Mouse (Mus musculus) heart, embryonic 16.5 days (tissue): ENCODE data around the gene Kcnab3. TPM values are rescaled to one million over a fixed set of nuclear protein-coding genes. Genes with fewer than 3 reads are reported as not detected.

Experiments
- ATAC-seq: fragments of 200-750 bp; cut with Nextera tagmentation; replicated peaks from 2 replicates; pipeline ENCODE4 v1.8.0; 2017; ENCODE audit warnings: moderate number of reproducible peaks; ENCODE audit not compliant: insufficient read depth, low FRiP score; ENCODE audit errors: extremely low read depth
- H3K27ac ChIP-seq: fragments of 300-500 bp; sonication (generic); 2 replicates; pipeline ENCODE4 v1.5.1; 2014; ENCODE audit warnings: mild to moderate bottlenecking, low read length, control low read depth, moderate library complexity
- H3K27me3 ChIP-seq: fragments of 300-500 bp; sonication (generic); 2 replicates; pipeline ENCODE4 v1.6.1; 2014; ENCODE audit warnings: low read length, mixed read lengths; ENCODE audit not compliant: control insufficient read depth, insufficient read depth
- H3K36me3 ChIP-seq: fragments of 300-500 bp; sonication (generic); 2 replicates; pipeline ENCODE4 v1.6.1; 2014; ENCODE audit not compliant: control insufficient read depth, insufficient read depth
- H3K4me1 ChIP-seq: fragments of 300-500 bp; sonication (generic); 2 replicates; pipeline ENCODE4 v1.6.1; 2014; ENCODE audit warnings: low read length, mixed read lengths; ENCODE audit not compliant: control insufficient read depth, insufficient read depth
- H3K4me2 ChIP-seq: fragments of 300-500 bp; sonication (generic); 2 replicates; pipeline ENCODE4 v1.6.1; 2014; ENCODE audit warnings: low read depth, mild to moderate bottlenecking, control low read depth, low read length
- H3K4me3 ChIP-seq: fragments of 300-500 bp; sonication (generic); 2 replicates; pipeline ENCODE4 v1.5.1; 2014; ENCODE audit warnings: mild to moderate bottlenecking, control low read depth, low read length
- H3K9ac ChIP-seq: fragments of 300-500 bp; sonication (generic); 2 replicates; pipeline ENCODE4 v1.6.1; 2014; ENCODE audit warnings: low read length, control low read depth
- H3K9me3 ChIP-seq: fragments of 300-500 bp; sonication (generic); replicated peaks from 2 replicates; pipeline ENCODE4 v1.6.1; 2016; ENCODE audit warnings: low read length; ENCODE audit not compliant: control insufficient read depth
- WGBS: fragments of 180-500 bp; shearing (Covaris S2); extraction: QIAGEN DNeasy Blood & Tissue Kit; methylation state at CpG from one replicate; pipeline ENCODE4 v1.1.7; 2014; 5-methylcytosine and 5-hydroxymethylcytosine counted together
- polyA plus RNA-seq: library from polyadenylated mRNA; unstranded; fragments of >200 nt; fragmentation: Nextera tagmentation; extraction: Ambion mirVana; gene quantifications from 2 replicates; pipeline ENCODE4 v1.2.1, GENCODE M21; 2015

Gene Kcnab3
- polyA plus RNA-seq, 1 experiment from 2014 or later, result 0.79 TPM

DNA sequence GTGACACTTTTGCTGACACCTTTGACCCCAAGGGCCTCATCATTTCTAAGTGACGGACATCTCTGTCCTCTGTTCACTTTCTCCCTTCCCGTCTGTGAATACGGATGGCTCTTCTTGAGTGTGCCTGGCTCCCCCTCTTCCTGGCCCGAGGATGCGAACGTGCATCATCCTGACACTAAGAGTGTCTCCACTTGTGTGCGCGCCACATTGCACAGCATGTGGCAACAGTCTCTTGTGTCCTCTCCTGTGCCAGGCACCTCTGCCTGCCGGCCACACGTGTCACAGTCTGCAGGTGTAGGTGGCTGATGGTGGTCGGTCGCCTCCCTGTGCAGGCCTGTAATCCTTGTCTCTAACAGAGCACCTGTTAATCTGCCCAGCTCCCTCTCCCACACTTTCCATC lies 45.5 kb downstream of the Kcnab3 start:
- no peaks in the 10 kb centered on the region for H3K36me3 ChIP-seq
- no peak overlapping the region for H3K27ac ChIP-seq
- no peak overlapping the region for H3K4me3 ChIP-seq
- ATAC-seq, result no peak
- H3K9ac ChIP-seq, result no peak overlapping the region
- no peaks in the 10 kb centered on the region for H3K27me3 ChIP-seq
- H3K4me2 ChIP-seq, result no peak overlapping the region
- peaks cover 28% of the 10 kb centered on the region for H3K4me1 ChIP-seq
- WGBS, result 51% methylated on average over 12 of the region's 12 CpGs
- H3K9me3 ChIP-seq, result no peaks in the 10 kb centered on the region

DNA sequence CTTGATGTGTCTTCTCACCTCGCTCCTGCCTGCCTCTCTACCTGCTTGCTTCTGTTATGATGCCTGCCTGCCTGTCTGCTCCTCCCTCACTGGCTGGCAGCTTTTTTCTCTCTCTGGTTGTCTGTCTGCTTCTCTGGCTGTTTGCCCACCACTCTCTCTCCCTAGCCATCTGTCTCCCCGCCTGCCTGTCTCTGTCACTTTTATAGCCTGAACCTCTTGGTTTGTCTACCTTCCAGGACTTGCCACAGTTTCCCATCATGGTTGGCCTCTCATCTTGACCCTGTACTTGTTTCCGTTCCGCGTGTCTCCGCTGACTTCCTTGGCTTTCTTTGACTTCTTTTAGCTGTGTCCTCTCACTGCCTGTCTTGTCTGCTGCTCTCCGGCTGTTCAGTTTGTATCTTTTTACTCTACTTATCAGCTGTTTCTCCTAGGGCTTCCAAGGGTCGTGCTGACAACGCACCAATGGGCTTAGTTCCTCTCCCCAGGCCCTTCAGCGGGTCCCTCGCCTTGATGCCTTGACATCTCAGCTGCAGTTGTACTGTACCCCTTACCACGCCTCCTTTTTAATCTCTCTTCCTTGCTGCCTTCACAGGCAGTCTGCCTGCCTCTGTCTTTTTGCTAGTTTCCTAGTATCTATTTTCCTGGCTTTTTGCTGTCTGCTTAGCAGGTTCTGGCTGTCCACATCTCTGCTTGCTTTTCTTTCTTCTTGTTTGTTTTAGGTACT lies 46.2 kb downstream of the Kcnab3 start:
- peaks cover 24% of the 10 kb centered on the region for H3K4me1 ChIP-seq
- no peaks in the 10 kb centered on the region for H3K9me3 ChIP-seq
- 0 out of 2 replicates have a peak overlapping the region, but pooled peaks have one; percentile 8 for H3K4me2 ChIP-seq
- H3K36me3 ChIP-seq, result no peaks in the 10 kb centered on the region
- ATAC-seq, result no peak
- WGBS, result 24% methylated on average over 12 of the region's 12 CpGs
- no peaks in the 10 kb centered on the region for H3K27me3 ChIP-seq
- peak overlapping the region; percentile 24 for H3K27ac ChIP-seq
- no peak overlapping the region for H3K4me3 ChIP-seq
- H3K9ac ChIP-seq, result no peak overlapping the region; the same call in 1 of the 2 replicates

DNA sequence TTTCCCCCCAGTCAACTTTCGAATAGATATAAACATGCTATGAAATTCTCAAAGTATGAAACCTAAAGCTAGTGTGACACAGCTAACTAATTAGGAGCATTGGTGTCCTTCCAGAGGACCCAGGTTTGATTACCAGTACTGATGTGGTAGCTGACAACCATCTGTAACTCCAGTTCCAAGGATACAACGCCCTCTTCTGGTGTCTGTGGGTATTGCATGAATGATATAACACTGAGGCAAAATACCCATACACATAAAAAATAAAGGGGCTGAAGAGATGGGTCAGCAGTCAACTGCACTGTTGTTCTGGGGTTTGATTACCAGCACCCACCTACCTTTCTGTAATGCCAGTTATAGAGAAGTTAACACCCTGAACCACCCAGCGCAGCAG lies 46.7 kb downstream of the Kcnab3 start:
- Histone ChIP-seq H3K27ac (peak overlapping the region; percentile 24), H3K9me3 (no peaks in the 10 kb centered on the region), H3K4me2 (no peak overlapping the region), H3K4me3 (no peak overlapping the region), H3K36me3 (no peaks in the 10 kb centered on the region), H3K27me3 (no peaks in the 10 kb centered on the region), H3K4me1 (peaks cover 19% of the 10 kb centered on the region), H3K9ac (no peak overlapping the region)
- ATAC-seq, result no peak
- WGBS, result 57% methylated on average over 3 of the region's 3 CpGs

DNA sequence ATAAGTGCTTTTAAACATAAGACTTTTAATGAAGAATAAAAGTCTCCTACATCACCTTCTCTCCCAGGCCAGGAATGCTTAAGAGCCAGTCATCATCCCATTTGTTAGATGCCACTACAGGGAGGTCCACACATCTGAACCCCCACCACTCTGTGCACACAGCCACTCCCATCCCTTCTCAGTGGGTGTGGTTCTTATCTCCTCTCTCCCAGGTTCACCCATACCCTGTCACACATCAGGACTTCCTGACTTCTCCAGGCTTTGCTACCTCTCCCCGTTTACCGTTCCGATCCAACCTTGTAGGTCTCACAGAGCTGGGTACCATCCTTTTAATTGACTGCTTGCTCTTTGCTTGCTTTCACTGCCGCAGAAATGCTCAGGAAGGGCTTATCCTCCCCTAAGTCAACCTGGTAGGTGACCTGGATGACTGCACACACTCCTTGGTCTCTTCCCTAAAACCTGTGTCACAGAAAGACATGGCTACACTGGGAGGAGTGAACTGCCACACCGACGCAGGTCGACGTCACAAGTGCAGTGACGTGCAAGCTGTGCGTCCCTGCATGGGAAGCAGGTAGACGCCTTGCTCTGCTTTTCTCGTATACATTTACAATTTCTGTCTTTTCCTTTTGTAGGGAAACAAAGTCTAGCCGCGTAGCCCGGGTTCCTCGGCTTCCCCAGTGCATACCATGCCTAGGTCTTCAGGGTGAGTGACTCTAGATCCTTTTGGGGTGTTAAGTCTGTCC lies 47.3 kb downstream of the Kcnab3 start:
- H3K36me3 ChIP-seq, result no peaks in the 10 kb centered on the region
- WGBS, result 87% methylated on average over 16 of the region's 16 CpGs
- H3K27me3 ChIP-seq, result no peaks in the 10 kb centered on the region
- no peak overlapping the region for H3K9ac ChIP-seq
- peaks cover 14% of the 10 kb centered on the region for H3K4me1 ChIP-seq
- no peak overlapping the region for H3K4me2 ChIP-seq
- no peak overlapping the region for H3K4me3 ChIP-seq
- H3K27ac ChIP-seq, result no peak overlapping the region
- no peaks in the 10 kb centered on the region for H3K9me3 ChIP-seq
- ATAC-seq, result no peak

DNA sequence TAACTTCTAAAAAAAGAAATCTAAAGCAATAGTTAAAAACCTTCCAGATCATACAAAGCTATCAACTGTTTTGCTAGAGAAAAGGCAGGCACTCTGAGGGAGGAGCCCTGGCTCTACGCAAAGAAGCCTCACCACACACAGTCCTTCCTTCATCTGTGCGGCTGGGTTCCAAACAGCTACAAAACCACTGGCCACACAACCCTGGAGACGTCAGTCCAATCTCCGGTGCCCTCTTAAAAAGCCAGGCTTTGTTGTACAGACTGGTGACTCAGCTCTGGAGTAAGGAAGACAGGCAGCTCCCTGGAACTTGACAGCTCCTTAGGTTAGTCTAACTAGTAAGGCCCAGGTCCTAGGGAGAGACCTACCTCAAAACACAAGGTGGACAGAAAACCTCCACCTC lies 49.6 kb downstream of the Kcnab3 start:
- Histone ChIP-seq H3K27ac (no peak overlapping the region), H3K9me3 (no peaks in the 10 kb centered on the region), H3K27me3 (no peaks in the 10 kb centered on the region), H3K4me2 (no peak overlapping the region), H3K9ac (no peak overlapping the region), H3K4me1 (peaks cover 12% of the 10 kb centered on the region), H3K4me3 (no peak overlapping the region), H3K36me3 (no peaks in the 10 kb centered on the region)
- ATAC-seq, result no peak
- 85% methylated on average over 4 of the region's 4 CpGs for WGBS

DNA sequence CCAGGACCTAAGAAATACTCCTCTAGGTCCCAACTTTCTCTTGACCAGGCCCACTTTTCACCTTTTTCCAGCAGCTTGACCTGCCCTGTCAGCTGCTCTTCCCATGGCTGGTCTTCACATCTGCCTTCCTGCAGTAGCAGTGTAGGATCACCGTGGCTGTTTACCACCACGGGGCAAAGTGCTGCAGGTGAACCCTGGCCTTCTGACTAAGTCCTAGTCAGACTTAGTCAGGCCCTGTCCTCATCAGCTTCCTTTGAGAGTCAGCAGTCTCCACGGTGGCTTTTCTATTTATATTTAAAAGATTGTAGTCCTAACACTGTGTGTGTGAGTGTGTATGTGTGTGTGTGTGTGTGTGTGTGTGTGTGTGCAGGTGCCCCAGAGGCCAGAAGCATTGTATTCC lies 51.7 kb downstream of the Kcnab3 start:
- Histone ChIP-seq H3K4me2 (no peak overlapping the region), H3K36me3 (no peaks in the 10 kb centered on the region), H3K4me3 (no peak overlapping the region), H3K9ac (no peak overlapping the region), H3K4me1 (0 out of 2 replicates have a peak, but pooled peaks cover 3% of the 10 kb centered on the region), H3K27me3 (no peaks in the 10 kb centered on the region), H3K9me3 (no peaks in the 10 kb centered on the region), H3K27ac (no peak overlapping the region)
- 49% methylated on average over 3 of the region's 3 CpGs for WGBS
- no peak for ATAC-seq

DNA sequence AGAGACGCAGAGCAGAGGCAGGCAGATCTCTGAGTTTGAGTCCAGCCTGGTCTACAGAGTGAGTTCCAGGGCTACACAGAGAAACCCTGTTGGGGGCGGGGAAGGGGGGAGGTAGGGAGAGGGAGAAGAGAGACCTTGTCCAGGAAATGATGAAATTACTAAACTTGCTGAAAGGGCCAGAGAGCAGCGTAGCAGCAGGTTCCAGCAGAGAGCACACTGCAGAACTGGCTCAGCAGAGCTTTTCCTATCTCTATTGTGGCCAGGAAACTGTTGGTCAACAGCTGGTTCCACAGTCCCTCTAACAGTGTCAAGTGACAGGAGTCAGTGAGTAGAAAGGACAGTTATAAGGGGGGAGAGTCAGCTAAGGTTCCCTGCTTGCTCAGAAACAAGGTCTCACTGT lies 53.5 kb downstream of the Kcnab3 start:
- Histone ChIP-seq H3K27me3 (no peaks in the 10 kb centered on the region), H3K36me3 (no peaks in the 10 kb centered on the region), H3K9ac (no peak overlapping the region), H3K27ac (no peak overlapping the region), H3K4me3 (no peak overlapping the region), H3K4me2 (no peak overlapping the region), H3K4me1 (0 out of 2 replicates have a peak, but pooled peaks cover 3% of the 10 kb centered on the region), H3K9me3 (no peaks in the 10 kb centered on the region)
- no peak for ATAC-seq
- WGBS, result 76% methylated on average over 3 of the region's 3 CpGs

DNA sequence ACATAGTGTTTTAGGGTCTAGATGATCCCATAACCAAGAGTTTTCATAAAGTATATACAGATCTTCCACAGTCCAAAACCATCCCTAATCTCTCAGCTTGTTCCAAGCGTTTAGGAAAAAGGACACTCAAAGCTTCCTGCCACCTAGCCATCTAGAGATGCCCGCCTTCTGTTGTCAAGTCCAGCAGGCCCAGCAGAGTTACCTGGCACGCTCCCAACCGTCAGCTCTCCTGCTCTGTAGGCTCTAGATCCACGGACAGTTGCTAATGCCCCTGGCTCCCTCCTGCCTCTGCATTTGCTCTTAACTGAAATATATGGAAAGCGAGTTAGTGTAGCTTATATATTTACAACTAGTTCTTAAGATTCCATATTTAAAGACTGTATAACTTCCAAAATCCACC lies 55.3 kb downstream of the Kcnab3 start:
- 57% methylated on average over 6 of the region's 6 CpGs for WGBS
- H3K9me3 ChIP-seq, result no peaks in the 10 kb centered on the region
- no peak overlapping the region for H3K27ac ChIP-seq
- no peak overlapping the region for H3K4me2 ChIP-seq
- 0 out of 2 replicates have a peak, but pooled peaks cover 3% of the 10 kb centered on the region for H3K4me1 ChIP-seq
- no peak for ATAC-seq
- no peaks in the 10 kb centered on the region for H3K36me3 ChIP-seq
- H3K27me3 ChIP-seq, result no peaks in the 10 kb centered on the region
- H3K4me3 ChIP-seq, result no peak overlapping the region
- H3K9ac ChIP-seq, result no peak overlapping the region
